Mouse (Mus musculus) thymus, postnatal 0 days (tissue): Measurements from ENCODE around the gene Sdk1. TPM values are rescaled to one million over a fixed set of nuclear protein-coding genes. Genes with fewer than 3 reads are reported as not detected.

Experiments used
- DNase-seq: peaks from one replicate; pipeline ENCODE4 v3.0.0-alpha.2; 2015; ENCODE audit warnings: low spot score
- polyA plus RNA-seq: library from polyadenylated mRNA; unstranded; fragments of >200 nt; fragmentation: Nextera tagmentation; extraction: Ambion mirVana; gene quantifications from 2 replicates; pipeline ENCODE4 v1.2.1, GENCODE M21; 2015

Gene Sdk1
- polyA plus RNA-seq, result 0.51 and 0.55 TPM in 2 replicates

- peak; percentile 93 for DNase-seq
Measured at GRCm38 (mm10) chr5:141240841-141241543, at the start of gene Sdk1. TSS of gene Sdk1 (plus strand) at chr5:141241490.

- DNase-seq, result no peak
Measured at GRCm38 (mm10) chr5:141197278-141197677, 44.0 kb upstream of the Sdk1 start.

GRCm38 (mm10) chr5:141202276-141203065 lies 38.8 kb upstream of the Sdk1 start:
- DNase-seq, result no peak

- no peak for DNase-seq
Measured at GRCm38 (mm10) chr5:141207061-141207460, 34.2 kb upstream of the Sdk1 start.

GRCm38 (mm10) chr5:141225243-141225642 lies 16.0 kb upstream of the Sdk1 start:
- no peak for DNase-seq

GRCm38 (mm10) chr5:141234326-141234725 lies 7.0 kb upstream of the Sdk1 start:
- no peak for DNase-seq

- no peak for DNase-seq
Measured at GRCm38 (mm10) chr5:141239401-141239800, 1.9 kb upstream of the Sdk1 start.

- no peak for DNase-seq
Measured at GRCm38 (mm10) chr5:141240441-141240840, 849 bp upstream of the Sdk1 start.

- DNase-seq, result no peak
Measured at GRCm38 (mm10) chr5:141241645-141242284, 475 bp downstream of the Sdk1 start.

- DNase-seq, result no peak
Measured at GRCm38 (mm10) chr5:141243253-141243965, 2.1 kb downstream of the Sdk1 start.

- DNase-seq, result no peak
Measured at GRCm38 (mm10) chr5:141264253-141264652, 23.0 kb downstream of the Sdk1 start.

GRCm38 (mm10) chr5:141277112-141277511 lies 35.8 kb downstream of the Sdk1 start:
- no peak for DNase-seq

GRCm38 (mm10) chr5:141281751-141282150 lies 40.5 kb downstream of the Sdk1 start:
- DNase-seq, result no peak

GRCm38 (mm10) chr5:141289611-141290010 lies 48.3 kb downstream of the Sdk1 start:
- DNase-seq, result no peak

GRCm38 (mm10) chr5:141295240-141295639 lies 54.0 kb downstream of the Sdk1 start:
- DNase-seq, result no peak

GRCm38 (mm10) chr5:141302287-141302694 lies 61.0 kb downstream of the Sdk1 start:
- no peak for DNase-seq

GRCm38 (mm10) chr5:141303746-141304145 lies 62.5 kb downstream of the Sdk1 start:
- DNase-seq, result no peak

- DNase-seq, result no peak
Measured at GRCm38 (mm10) chr5:141304706-141305105, 63.4 kb downstream of the Sdk1 start.

GRCm38 (mm10) chr5:141310641-141311040 lies 69.4 kb downstream of the Sdk1 start:
- no peak for DNase-seq

GRCm38 (mm10) chr5:141311801-141312200 lies 70.5 kb downstream of the Sdk1 start:
- no peak for DNase-seq

- no peak for DNase-seq
Measured at GRCm38 (mm10) chr5:141312305-141312704, 71.0 kb downstream of the Sdk1 start.
